Mouse (Mus musculus): ENCODE measurements around the gene Reg4.

Reg4 gene

DNA sequence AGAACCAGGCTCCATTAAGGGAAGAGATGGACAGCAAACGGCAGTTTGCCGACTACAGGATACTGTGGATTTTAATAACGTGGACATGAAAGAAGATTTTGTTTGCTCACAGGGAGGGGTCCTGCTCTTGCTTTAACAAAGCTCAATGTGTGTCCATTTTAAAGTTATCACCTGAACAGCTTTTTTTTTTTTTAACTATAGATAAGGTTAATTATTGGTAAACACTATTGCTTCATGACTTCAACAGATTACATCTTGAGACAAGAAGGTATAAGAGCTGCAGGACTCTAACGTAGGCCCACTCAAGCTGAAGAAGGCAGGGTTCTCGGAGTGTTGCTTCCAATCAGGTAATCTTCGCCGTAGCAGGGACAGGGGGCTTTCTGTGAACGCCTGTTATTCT is at the start of gene Reg4:
Reg4 (plus strand) TSS at position 301 of the 400 bp plus-strand sequence.
- DNase-seq (ENCODE audit: low spot score in 2 of 2) = no peak

DNA sequence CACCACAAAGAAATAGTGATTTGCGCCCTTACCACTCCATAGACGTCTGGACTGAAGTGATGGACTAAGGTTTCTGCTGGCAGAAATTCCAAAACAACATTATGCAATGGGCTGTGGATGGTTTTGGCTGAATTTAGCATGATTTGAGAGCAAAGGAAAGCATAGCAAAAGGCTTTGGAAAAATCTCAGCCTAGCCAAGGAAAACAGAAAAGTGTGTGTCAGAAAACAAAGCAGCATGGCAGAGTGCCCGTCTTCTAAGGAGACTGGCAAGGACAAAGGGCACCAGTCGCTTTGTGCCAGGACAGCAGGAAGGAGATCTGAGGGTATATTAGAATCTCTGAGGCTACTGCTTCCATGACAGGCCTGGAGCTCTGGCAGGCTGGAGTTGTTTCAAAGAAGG is 43.6 kb upstream of the Reg4 start:
- DNase-seq (ENCODE audit: low spot score in 2 of 2) = no peak

DNA sequence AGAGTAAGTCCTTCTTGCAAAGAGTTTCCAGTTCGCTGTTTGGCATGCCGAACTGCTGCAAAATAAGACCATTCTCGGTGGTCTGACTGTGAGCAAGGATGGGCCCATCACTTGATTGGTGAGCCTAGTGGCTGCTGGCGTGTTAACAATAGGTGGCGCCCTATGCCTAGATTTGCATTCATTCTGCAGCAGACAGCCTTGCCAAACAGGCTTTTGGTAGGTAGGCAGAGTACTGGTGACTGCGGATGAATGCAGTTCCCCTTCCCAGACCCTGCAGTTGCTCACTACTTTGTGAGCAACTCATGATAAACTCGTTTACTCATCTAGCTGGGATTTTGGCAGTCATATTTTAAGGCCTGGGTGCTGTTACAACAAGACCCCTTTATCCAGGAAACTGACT is 41.2 kb upstream of the Reg4 start:
- no peak for DNase-seq (ENCODE audit: low spot score in 2 of 2)

DNA sequence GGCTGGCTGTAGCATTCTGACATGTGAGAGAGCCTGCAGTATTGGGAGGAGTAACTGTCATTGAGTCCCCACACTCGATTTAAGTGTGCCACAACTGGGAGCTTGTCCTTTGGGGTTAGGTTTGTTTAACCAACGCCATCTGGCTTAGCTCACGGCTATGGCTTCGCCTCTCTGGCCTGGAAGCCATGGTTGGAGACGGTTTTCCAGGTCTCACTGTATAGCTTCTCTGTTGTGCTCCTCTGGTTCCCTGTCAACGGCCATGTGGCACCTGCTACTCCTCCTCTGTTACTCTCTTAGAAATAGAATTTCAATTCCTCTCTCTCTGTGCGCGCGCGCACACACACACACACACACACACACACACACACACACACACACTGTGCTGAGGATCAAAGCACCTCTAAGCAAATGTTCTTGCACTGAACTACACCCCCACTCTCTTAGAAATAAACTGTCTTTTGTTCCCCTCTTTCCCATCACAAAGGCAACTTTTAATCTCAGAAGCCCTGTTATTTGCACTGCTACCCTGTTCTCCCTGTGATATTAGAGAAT is 36.7 kb upstream of the Reg4 start:
- no peak for DNase-seq (ENCODE audit: low spot score in 2 of 2)

DNA sequence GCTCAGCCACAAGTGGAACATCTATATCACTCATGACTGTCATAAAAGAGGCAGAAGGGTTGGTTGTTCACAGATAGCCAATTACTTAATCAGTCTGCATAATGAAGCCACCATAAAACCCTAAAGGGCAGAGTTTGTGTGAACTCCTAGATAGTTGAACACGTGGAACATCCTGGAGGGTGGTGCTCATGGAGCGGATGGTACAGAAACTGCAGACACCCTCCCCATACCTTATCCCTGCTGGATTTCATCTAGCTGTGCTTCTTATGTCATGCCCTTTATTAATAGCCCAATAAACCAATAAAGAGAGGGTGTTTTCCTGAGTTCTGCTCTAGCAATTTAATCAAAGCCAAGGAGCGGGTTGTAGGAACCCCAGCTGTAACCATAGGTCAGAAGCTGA is 34.2 kb upstream of the Reg4 start:
- no peak for DNase-seq (ENCODE audit: low spot score in 2 of 2)

DNA sequence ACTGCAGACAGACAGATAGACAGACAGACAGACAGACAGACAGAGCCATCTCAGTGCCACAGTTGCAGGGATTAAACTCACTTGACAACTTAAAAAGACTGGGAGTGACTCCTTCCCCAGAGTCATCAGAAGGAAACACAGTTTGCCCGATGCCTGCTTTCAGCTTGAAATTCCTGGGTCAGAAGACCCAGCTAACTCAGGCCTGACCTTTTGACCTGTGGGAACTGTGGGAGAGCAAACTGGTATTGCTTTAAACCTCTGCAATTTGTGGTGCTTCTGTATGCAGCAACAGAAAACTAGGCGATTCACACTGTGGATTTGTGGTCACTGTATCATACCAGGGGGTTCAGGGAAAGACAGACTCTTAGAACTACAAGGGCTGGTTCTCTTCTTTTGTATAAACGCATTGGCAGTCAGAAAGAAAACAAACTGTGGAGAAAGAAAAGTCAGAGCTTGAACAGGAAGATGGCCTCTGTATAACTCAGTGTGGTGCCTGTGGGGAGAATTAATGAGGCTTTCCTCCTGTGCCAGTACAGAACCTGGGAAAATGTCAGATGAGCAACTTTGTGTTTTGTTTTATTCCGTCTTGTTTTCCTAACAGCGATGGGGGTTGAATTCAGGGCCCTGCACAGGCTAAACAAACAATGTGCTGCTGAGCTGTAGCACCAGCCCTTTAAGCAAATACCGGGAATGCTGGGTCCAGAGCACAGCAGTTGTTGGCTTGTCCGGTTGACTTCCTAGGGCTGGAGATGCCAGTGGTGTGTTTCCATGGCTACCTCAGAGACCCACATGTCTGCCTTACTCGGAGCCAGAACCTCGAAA is 24.0 kb upstream of the Reg4 start:
- no peak for DNase-seq (ENCODE audit: low spot score in 2 of 2)

DNA sequence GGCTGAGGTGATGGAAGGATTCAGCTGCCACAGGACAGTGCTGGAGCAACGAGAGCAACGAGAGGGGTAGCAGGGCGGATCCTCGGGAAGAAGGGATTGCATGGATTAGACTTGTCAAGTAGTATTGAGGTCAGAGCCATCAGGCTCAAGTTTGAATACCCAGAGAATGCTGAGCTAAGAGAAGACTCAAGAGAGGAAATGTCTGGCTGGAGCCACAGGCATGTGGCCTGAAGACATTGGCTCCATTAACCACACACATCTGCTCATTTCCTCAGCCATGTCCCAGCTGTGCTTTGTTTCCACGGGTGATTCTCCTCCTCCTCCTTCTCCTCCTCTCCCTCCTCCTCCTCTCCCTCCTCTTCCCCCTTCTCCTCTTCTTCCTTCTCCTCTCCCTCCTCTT is 22.2 kb upstream of the Reg4 start:
- no peak for DNase-seq (ENCODE audit: low spot score in 2 of 2)

DNA sequence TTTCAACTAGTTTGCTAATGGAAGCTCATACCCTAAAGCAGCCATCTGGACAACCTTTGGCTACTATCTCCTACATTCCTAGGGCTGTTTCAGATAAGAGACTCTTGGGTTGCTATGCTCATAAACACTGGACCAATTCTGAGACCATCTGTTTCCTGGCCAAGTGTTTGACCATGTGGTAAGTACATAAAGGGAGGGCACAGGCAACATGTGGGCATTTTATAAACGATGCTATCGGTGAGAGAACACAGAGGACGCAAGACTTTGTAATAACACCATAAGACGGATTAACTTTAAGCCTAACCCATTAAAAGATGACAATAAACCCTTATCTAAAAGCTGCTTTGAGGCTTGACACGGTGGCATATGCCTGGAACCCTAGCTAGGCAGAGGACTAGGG is 18.7 kb upstream of the Reg4 start:
- no peak for DNase-seq (ENCODE audit: low spot score in 2 of 2)

DNA sequence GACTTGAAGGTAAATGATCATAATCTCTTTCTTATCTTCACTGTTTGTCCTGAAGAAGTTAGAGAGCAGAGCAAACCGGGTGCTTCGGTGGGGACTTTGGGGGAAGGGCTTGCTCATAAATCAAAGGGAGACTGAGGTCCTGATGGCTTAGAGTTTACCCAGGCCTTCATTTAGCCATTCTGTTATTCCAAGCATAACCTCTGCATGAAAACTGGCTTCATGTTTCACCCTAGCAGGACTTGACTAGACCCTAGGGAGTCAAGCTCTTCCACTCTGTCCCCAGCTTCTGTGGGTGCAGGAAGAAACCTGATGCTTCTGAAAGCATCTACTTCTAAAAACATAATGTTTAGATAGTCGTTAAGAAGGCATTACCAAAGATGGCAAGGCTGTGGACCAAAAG is 15.0 kb upstream of the Reg4 start:
- no peak for DNase-seq (ENCODE audit: low spot score in 2 of 2)

DNA sequence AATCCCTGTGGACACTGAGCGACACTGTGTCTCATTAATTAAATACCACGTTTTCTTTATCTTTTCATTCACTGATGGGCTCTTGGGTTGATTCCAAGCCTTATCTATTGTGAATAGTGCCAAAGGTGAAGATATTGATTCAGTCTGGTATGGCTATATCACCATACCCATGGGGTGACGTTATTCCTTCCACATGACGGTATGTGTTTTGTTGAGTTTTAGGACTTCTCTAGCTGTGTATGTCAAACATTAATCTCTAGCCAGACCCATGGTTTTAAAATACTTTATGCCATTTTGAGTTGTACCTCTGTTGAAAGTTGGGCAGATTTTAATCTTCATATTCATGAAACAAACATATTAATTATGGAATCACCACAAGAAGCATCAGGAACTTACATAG is 12.8 kb upstream of the Reg4 start:
- DNase-seq (ENCODE audit: low spot score in 2 of 2) = no peak

DNA sequence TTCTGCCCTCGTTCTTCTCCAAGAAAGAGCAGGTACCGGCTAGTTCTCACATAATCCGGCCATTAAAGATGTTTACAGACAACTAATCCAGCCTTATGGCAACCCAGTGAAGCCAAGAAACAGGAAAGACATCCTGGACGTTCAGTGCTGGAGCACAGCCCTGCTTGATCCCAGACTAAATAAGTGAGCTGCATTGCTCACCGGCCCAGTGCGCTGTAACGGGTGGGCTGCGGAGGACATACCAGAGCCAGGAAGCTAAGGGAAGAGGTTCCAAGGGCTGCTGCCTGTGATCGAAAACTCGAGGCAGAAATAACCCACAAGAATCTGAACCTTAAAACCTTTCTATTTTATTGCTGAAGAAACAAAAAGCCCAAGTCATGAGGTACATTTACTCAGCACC is 11.1 kb upstream of the Reg4 start:
- DNase-seq (ENCODE audit: low spot score in 2 of 2) = no peak

DNA sequence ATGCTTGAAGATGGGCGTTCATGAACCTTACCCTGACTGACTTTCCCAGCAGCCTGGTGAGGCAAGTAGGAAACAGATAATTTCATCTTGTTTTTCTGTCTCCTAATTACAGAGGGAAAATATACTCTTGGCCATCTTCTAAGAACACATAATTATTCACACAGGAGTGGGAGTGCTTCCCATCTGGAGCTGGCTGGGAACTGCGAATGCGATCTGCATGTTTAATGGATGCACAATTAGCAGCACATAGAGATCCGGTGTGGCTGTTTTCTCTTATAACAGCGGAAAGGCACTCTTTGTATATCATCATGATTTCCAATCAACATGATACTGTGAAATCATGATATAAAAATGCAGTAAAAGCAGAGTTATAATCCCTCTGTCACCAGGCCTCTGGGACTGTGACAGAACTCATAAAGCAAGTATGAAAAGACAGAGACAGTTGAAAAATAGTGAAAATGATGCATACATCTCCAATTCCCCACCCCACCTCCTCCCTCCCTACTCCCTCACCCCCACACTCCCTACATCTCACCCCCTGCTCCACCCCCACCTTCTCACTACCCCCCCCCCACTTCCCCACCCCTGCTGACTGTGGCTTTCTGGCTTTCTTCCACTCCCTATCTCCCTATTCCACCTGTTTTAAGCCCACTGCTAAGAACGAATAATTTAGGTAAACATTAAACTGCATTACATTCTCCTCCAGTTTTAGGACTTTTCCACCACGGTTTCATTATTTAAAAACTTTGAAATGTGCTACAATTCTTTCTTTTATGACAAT is 10.5 kb upstream of the Reg4 start:
- DNase-seq (ENCODE audit: low spot score in 2 of 2) = no peak

DNA sequence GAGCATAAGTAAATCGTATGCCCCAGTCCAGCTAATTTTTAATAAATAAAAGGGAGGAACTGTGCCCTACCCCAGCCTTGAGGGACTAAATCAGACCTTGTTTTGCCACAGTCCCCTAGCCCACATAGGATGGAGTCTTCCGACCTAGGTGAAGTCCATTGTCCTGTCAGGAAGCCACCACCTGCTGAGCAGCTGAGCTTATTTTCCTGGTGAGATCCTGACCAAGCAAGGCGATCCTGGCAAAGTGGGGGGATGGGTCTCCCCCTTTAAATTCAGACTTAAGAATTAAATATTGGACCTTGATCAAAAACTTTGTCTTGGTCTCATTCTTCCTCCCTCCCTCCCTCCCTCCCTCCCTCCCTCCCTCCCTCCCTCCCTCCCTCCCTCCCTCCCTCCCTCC is 5.7 kb upstream of the Reg4 start:
- DNase-seq (ENCODE audit: low spot score in 2 of 2) = no peak

DNA sequence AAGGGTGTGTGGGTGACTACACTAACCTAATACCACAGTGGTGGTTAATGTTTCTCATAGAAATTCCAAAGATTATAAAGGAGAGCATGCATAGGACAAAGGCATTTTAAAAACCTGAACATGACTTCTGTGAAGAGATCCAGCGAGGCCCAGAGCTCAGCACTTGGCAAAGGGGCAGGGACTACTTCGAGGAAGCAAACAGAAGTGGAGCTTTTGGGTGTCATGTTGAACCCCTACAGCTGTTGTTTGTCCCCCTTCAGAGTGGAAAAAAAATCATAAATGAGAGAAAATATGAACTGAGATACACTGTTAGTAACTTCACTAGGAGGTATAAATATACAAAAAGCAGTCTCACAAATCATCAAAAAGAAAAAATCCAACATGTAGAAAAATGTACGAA is 1.3 kb downstream of the Reg4 start:
- no peak for DNase-seq (ENCODE audit: low spot score in 2 of 2)

DNA sequence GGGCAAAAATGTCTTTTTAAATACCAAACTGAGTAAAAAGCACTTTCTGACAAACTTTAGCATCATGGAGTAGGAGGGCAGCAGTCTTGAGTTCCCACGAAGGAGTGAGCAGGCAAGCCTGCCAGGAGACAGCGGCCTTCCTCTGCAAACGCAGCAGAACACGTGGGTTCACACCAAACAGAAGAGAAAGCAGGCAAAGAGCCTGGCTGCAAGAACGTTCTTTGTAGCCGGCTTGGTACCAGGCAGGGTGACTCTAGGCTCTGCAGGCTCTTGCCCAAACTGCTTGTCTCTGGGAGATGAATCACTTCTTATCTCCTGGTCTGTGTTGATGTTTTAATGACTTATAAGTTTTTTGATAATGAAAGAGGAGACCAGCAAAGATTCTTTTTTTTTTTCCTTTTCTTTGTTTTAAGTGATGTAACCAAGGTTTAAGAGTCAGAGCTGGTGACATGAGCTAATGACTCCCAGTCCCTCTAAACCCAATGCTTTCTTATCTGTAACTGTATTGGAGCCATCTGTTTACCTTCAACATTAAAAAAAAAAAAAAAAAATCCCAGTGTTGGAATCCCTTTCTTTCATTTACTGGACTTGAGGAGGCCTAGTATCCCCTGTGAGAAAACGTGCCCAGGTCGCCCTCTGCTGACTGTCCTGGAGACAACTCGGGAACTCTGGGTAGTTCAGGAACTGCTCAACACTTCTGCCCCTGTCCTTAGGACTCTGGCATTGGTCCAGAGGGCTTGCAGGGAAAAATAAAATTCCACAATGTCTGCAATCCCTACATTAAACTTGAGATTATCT is 2.0 kb downstream of the Reg4 start:
- DNase-seq (ENCODE audit: low spot score in 2 of 2) = peak; percentile 17 to 28

DNA sequence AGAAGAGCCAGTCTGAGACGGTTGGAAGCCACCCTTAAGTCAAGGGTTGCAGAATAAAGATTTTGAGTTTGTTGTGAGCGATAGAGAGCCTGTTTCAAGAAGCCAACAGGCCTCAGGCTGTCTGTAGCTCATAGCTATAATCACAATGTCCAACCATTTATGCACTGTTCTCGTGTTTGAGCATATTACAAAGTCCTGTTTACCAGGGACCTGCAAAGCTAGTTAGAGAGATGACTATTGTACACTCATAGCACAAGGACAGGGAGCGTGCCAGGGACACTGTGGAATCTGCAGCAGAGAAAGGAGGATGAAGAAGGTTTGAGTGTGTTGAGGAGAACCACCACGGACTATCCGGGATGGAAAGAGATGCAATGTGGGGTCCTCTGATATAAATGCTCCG is 3.0 kb downstream of the Reg4 start:
- no peak for DNase-seq (ENCODE audit: low spot score in 2 of 2)

DNA sequence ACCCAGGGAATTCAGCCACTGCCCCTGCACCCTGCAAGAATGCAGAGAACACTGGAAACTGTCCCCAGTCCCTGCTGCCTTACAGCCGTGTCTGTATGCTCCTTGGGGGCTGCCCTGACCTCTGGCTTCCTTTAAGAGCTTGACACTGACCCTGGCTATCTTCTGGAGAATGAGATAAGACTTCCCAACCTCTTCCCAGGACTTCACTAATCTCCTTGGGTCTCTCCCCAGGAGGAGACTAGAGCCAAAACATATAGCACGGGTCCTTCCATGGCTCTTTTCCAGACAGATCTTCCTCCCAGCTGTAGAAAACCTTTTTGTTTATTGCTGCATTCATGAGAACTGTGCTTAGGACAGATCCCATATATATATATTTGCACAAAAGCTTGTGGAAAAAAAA is 3.8 kb downstream of the Reg4 start:
- DNase-seq (ENCODE audit: low spot score in 2 of 2) = no peak

DNA sequence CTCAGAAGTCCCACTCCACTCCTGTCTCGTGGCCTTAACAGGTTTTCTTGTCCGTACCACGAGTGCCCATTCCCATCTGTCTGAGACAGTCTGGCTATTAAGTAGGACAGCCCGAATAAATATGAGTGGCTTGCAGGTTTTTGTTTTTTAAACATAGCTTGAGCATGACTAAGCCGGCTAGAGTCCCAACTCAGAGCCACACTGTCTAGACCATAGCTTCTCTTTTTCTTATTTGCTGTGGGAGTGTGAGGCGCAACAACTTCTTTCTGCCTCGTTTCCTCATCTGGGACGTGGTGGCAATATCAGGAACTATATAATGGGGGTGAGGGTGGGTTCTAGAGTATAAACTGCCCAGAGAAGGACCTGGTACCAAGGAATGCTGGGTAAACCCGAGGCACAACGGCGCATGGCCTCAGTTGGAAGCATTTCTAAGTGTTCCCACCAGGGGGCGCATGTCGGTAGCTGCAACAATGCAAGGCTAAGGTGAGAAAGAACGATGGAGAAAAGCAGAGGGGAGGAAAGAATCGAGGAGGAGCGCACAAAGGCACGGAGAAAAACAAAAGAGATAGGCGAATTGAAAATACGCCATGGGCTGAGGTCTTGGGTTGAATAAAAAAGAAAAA is 5.1 kb downstream of the Reg4 start:
- DNase-seq (ENCODE audit: low spot score in 2 of 2) = peak; percentile 27 to 46

DNA sequence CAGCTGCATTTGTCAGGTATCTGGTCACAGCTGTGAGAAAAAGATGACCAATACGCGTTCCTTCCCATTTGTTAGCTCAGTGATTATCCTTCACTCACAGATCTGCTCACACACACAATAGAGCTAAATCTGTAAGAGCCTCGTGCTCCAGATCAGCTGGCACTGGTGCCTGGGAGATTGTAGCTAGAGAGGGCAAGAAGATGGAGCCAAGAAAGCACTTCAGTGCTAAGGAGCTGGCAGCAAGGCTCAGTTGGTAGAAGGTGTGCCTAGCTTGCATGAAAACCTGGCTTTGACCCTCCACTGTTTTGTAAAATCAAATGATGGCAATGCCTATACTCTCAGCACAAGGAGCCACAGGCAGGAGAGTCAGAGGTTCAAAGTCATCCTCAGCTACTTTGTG is 5.8 kb downstream of the Reg4 start:
- DNase-seq (ENCODE audit: low spot score in 2 of 2) = no peak

DNA sequence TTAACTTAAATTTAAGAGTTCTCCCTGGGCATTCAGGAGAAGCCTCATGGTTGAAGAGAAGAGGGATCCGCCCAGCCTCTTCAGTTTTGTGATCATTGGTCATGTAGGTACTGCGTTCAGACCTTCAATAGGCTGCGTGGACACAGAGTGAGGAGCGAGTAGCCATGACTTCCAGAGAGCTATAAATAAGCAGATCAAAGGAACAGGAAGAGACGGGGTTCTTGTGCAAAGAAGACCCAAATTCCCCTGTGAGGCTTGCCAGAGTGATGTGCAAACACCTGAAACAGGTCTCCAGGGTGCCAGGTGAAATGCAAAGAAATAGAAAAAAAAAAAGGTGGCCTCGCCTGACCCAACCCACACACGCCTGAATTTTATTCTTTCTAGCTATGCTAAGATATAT is 8.0 kb downstream of the Reg4 start:
- no peak for DNase-seq (ENCODE audit: low spot score in 2 of 2)

DNA sequence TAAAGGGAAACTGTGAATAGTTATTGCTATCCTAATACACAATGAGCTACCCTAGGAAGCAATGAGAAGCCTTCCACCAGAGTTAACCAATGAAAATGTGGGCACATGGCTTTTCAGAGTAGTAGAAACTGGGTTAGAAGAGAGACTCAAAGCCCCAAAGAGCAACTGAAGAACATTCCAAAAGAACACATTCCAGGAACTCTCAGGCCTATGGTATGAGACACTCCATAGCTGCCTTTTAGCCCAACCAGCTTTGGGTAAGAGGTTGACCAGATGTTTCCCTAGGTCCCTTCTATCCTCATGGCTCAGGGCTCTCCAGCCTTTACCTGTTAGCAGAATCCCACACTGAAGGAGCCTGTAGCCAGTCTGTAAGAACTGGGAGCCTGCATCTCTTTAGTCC is 11.5 kb downstream of the Reg4 start:
- no peak for DNase-seq (ENCODE audit: low spot score in 2 of 2)

DNA sequence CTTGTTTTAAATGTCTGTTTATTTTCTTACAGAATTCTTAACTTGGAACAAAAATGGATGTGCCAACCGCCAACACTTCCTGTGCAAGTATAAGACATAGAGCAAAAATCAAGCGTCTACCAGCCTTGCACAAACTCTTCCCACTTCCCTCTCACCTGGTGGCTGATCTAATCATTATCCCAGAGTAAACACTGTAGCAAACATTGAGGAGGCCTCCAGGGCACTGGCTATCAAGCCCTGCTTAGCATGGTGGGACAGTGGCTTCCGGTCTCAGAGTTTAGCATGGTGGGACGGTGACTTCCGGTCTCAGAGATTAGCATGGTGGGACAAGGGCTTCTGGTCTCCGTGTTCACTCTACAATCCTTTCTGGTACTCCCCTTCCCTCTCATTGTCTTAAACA is 14.3 kb downstream of the Reg4 start:
- DNase-seq (ENCODE audit: low spot score in 2 of 2) = no peak

Data from spleen, postnatal 36 days (tissue).